Mouse (Mus musculus): ENCODE measurements at regions not wholly inside any gene's neighbourhood (a gene's known extent, or its start where the extent isn't known, plus 50 kb on each side); places are given as distances from the start of the nearest gene placed in this dataset.
"Not testable (repeated sequence)": the region's sequence is repeated elsewhere in the genome, so short reads cannot be mapped to it uniquely, and the experiment has no call there.

GRCm38 (mm10) chr11:23079936-23080794, 72.8 kb downstream of the Fam161a start:
- Histone ChIP-seq H3K9me3 (replicated peaks; ENCODE audit: control insufficient read depth, low read length) (no peaks in the 10 kb centered on the region), H3K36me3 (ENCODE audit: control insufficient read depth, insufficient read depth) (no peaks in the 10 kb centered on the region), H3K4me3 (ENCODE audit: low read depth, low read length) (no peak overlapping the region), H3K4me2 (ENCODE audit: low read depth, low read length) (no peak overlapping the region), H3K27me3 (ENCODE audit: control insufficient read depth, insufficient read depth, low read depth, low read length) (no peaks in the 10 kb centered on the region), H3K9ac (ENCODE audit: low read depth, low read length) (no peak overlapping the region), H3K27ac (ENCODE audit: low read length) (no peak overlapping the region), H3K4me1 (ENCODE audit: control insufficient read depth, low read depth, low read length) (no peaks in the 10 kb centered on the region)
- 60% methylated on average over 3 of the region's 3 CpGs for WGBS (ENCODE audit: insufficient replicate concordance)
- no peak for ATAC-seq (ENCODE audit: low read depth)

GRCm38 (mm10) chr11:23081616-23082015, 74.3 kb downstream of the Fam161a start:
- no peak overlapping the region for H3K9ac ChIP-seq (ENCODE audit: low read depth, low read length)
- H3K4me1 ChIP-seq (ENCODE audit: control insufficient read depth, low read depth, low read length) = no peaks in the 10 kb centered on the region
- H3K4me3 ChIP-seq (ENCODE audit: low read depth, low read length) = no peak overlapping the region
- WGBS (ENCODE audit: insufficient replicate concordance) = 56% methylated on average over 4 of the region's 4 CpGs
- no peaks in the 10 kb centered on the region for H3K27me3 ChIP-seq (ENCODE audit: control insufficient read depth, insufficient read depth, low read depth, low read length)
- no peaks in the 10 kb centered on the region for H3K9me3 ChIP-seq (replicated peaks; ENCODE audit: control insufficient read depth, low read length)
- no peak overlapping the region for H3K27ac ChIP-seq (ENCODE audit: low read length)
- H3K4me2 ChIP-seq (ENCODE audit: low read depth, low read length) = no peak overlapping the region
- no peak for ATAC-seq (ENCODE audit: low read depth)
- H3K36me3 ChIP-seq (ENCODE audit: control insufficient read depth, insufficient read depth) = no peaks in the 10 kb centered on the region

GRCm38 (mm10) chr11:23083811-23084210, 76.5 kb downstream of the Fam161a start:
- not testable (repeated sequence) for H3K36me3 ChIP-seq (ENCODE audit: control insufficient read depth, insufficient read depth); H3K9ac ChIP-seq (ENCODE audit: low read depth, low read length); H3K27ac ChIP-seq (ENCODE audit: low read length); H3K4me3 ChIP-seq (ENCODE audit: low read depth, low read length); H3K9me3 ChIP-seq (replicated peaks; ENCODE audit: control insufficient read depth, low read length); H3K27me3 ChIP-seq (ENCODE audit: control insufficient read depth, insufficient read depth, low read depth, low read length); H3K4me2 ChIP-seq (ENCODE audit: low read depth, low read length); ATAC-seq (ENCODE audit: low read depth); H3K4me1 ChIP-seq (ENCODE audit: control insufficient read depth, low read depth, low read length)
- WGBS (ENCODE audit: insufficient replicate concordance) = 72% methylated on average over 2 of the region's 2 CpGs

GRCm38 (mm10) chr11:23095287-23095686, 88.0 kb downstream of the Fam161a start:
- WGBS (ENCODE audit: insufficient replicate concordance) = 53% methylated on average over 5 of the region's 5 CpGs
- Histone ChIP-seq H3K4me3 (ENCODE audit: low read depth, low read length) (no peak overlapping the region), H3K9me3 (replicated peaks; ENCODE audit: control insufficient read depth, low read length) (no peaks in the 10 kb centered on the region)

GRCm38 (mm10) chr11:23095723-23096122, 88.4 kb downstream of the Fam161a start:
- not testable (repeated sequence) for H3K4me3 ChIP-seq (ENCODE audit: low read depth, low read length); ATAC-seq (ENCODE audit: low read depth); H3K36me3 ChIP-seq (ENCODE audit: control insufficient read depth, insufficient read depth); H3K9me3 ChIP-seq (replicated peaks; ENCODE audit: control insufficient read depth, low read length); H3K4me1 ChIP-seq (ENCODE audit: control insufficient read depth, low read depth, low read length); H3K4me2 ChIP-seq (ENCODE audit: low read depth, low read length); H3K9ac ChIP-seq (ENCODE audit: low read depth, low read length); H3K27me3 ChIP-seq (ENCODE audit: control insufficient read depth, insufficient read depth, low read depth, low read length); H3K27ac ChIP-seq (ENCODE audit: low read length)
- 25% methylated on average over 1 of the region's 1 CpGs for WGBS (ENCODE audit: insufficient replicate concordance)

More at GRCm38 (mm10) chr11:23095287-23095686, 88.0 kb downstream of the Fam161a start:
- ATAC-seq (ENCODE audit: low read depth) = no peak
- Histone ChIP-seq H3K27me3 (ENCODE audit: control insufficient read depth, insufficient read depth, low read depth, low read length) (no peaks in the 10 kb centered on the region), H3K9ac (ENCODE audit: low read depth, low read length) (no peak overlapping the region), H3K27ac (ENCODE audit: low read length) (no peak overlapping the region), H3K4me1 (ENCODE audit: control insufficient read depth, low read depth, low read length) (no peaks in the 10 kb centered on the region), H3K36me3 (ENCODE audit: control insufficient read depth, insufficient read depth) (no peaks in the 10 kb centered on the region), H3K4me2 (ENCODE audit: low read depth, low read length) (no peak overlapping the region)

- Histone ChIP-seq H3K9ac (ENCODE audit: low read depth, low read length) (no peak overlapping the region), H3K4me2 (ENCODE audit: low read depth, low read length) (no peak overlapping the region), H3K9me3 (replicated peaks; ENCODE audit: control insufficient read depth, low read length) (no peaks in the 10 kb centered on the region), H3K27me3 (ENCODE audit: control insufficient read depth, insufficient read depth, low read depth, low read length) (no peaks in the 10 kb centered on the region), H3K27ac (ENCODE audit: low read length) (no peak overlapping the region), H3K4me1 (ENCODE audit: control insufficient read depth, low read depth, low read length) (no peaks in the 10 kb centered on the region), H3K36me3 (ENCODE audit: control insufficient read depth, insufficient read depth) (no peaks in the 10 kb centered on the region), H3K4me3 (ENCODE audit: low read depth, low read length) (no peak overlapping the region)
- 46% methylated on average over 2 of the region's 2 CpGs for WGBS (ENCODE audit: insufficient replicate concordance)
- no peak for ATAC-seq (ENCODE audit: low read depth)
Measured at GRCm38 (mm10) chr11:23096451-23097222, 89.3 kb downstream of the Fam161a start.

GRCm38 (mm10) chr11:23097223-23097490, 89.8 kb downstream of the Fam161a start:
- Histone ChIP-seq H3K9me3 (replicated peaks; ENCODE audit: control insufficient read depth, low read length) (no peaks in the 10 kb centered on the region), H3K27me3 (ENCODE audit: control insufficient read depth, insufficient read depth, low read depth, low read length) (no peaks in the 10 kb centered on the region), H3K4me2 (ENCODE audit: low read depth, low read length) (no peak overlapping the region), H3K27ac (ENCODE audit: low read length) (no peak overlapping the region), H3K9ac (ENCODE audit: low read depth, low read length) (no peak overlapping the region), H3K4me1 (ENCODE audit: control insufficient read depth, low read depth, low read length) (no peaks in the 10 kb centered on the region), H3K4me3 (ENCODE audit: low read depth, low read length) (no peak overlapping the region), H3K36me3 (ENCODE audit: control insufficient read depth, insufficient read depth) (no peaks in the 10 kb centered on the region)
- no peak for ATAC-seq (ENCODE audit: low read depth)
- WGBS (ENCODE audit: insufficient replicate concordance) = 52% methylated on average over 2 of the region's 2 CpGs

GRCm38 (mm10) chr11:23114636-23115035, 107.3 kb downstream of the Fam161a start:
- H3K9ac ChIP-seq (ENCODE audit: low read depth, low read length) = no peak overlapping the region
- H3K4me1 ChIP-seq (ENCODE audit: control insufficient read depth, low read depth, low read length) = no peaks in the 10 kb centered on the region
- H3K27me3 ChIP-seq (ENCODE audit: control insufficient read depth, insufficient read depth, low read depth, low read length) = no peaks in the 10 kb centered on the region
- H3K9me3 ChIP-seq (replicated peaks; ENCODE audit: control insufficient read depth, low read length) = no peaks in the 10 kb centered on the region
- no peaks in the 10 kb centered on the region for H3K36me3 ChIP-seq (ENCODE audit: control insufficient read depth, insufficient read depth)
- no peak overlapping the region for H3K4me3 ChIP-seq (ENCODE audit: low read depth, low read length)
- WGBS (ENCODE audit: insufficient replicate concordance) = 61% methylated on average over 9 of the region's 9 CpGs
- H3K4me2 ChIP-seq (ENCODE audit: low read depth, low read length) = no peak overlapping the region
- H3K27ac ChIP-seq (ENCODE audit: low read length) = no peak overlapping the region
- no peak for ATAC-seq (ENCODE audit: low read depth)

- no peak overlapping the region for H3K27ac ChIP-seq (ENCODE audit: low read length)
- no peak for ATAC-seq (ENCODE audit: low read depth)
- no peak overlapping the region for H3K4me3 ChIP-seq (ENCODE audit: low read depth, low read length)
- no peaks in the 10 kb centered on the region for H3K27me3 ChIP-seq (ENCODE audit: control insufficient read depth, insufficient read depth, low read depth, low read length)
- no peaks in the 10 kb centered on the region for H3K36me3 ChIP-seq (ENCODE audit: control insufficient read depth, insufficient read depth)
- no peak overlapping the region for H3K9ac ChIP-seq (ENCODE audit: low read depth, low read length)
- no peak overlapping the region for H3K4me2 ChIP-seq (ENCODE audit: low read depth, low read length)
- peaks cover 8% of the 10 kb centered on the region for H3K4me1 ChIP-seq (ENCODE audit: control insufficient read depth, low read depth, low read length)
- WGBS (ENCODE audit: insufficient replicate concordance) = 68% methylated on average over 11 of the region's 11 CpGs
- no peaks in the 10 kb centered on the region for H3K9me3 ChIP-seq (replicated peaks; ENCODE audit: control insufficient read depth, low read length)
Measured at GRCm38 (mm10) chr11:23120533-23121210, 113.3 kb downstream of the Fam161a start.

Data from liver, embryonic 16.5 days (tissue).